Mouse (Mus musculus): ENCODE data around the gene Ano9. TPM values are rescaled to one million over a fixed set of nuclear protein-coding genes. Genes with fewer than 3 reads are reported as not detected.

Ano9 gene
- polyA plus RNA-seq, 1 experiment from 2014 or later = 0.20 TPM

GRCm38 (mm10) chr7:141055785-141056184 lies 61.8 kb downstream of the Ano9 start:
- Histone ChIP-seq H3K27ac (no peak overlapping the region), H3K9me3 (no peaks in the 10 kb centered on the region), H3K4me3 (no peak overlapping the region), H3K27me3 (ENCODE audit: insufficient read depth, poor library complexity, severe bottlenecking) (no peaks in the 10 kb centered on the region), H3K36me3 (peaks cover 22% of the 10 kb centered on the region; the same call in 1 of the 2 replicates), H3K4me1 (replicated peaks) (peaks cover 12% of the 10 kb centered on the region)
- WGBS = 83% methylated on average over 4 of the region's 4 CpGs
- no peak for DNase-seq (ENCODE audit: low spot score)

- DNase-seq (ENCODE audit: low spot score) = no peak
- Histone ChIP-seq H3K4me3 (no peak overlapping the region), H3K4me1 (replicated peaks) (peaks cover 14% of the 10 kb centered on the region), H3K9me3 (no peaks in the 10 kb centered on the region), H3K27ac (no peak overlapping the region), H3K36me3 (peaks cover 14% of the 10 kb centered on the region; the same call in 1 of the 2 replicates), H3K27me3 (ENCODE audit: insufficient read depth, poor library complexity, severe bottlenecking) (no peaks in the 10 kb centered on the region)
- 87% methylated on average over 2 of the region's 2 CpGs for WGBS
These were observed 65.2 kb downstream of the Ano9 start for GRCm38 (mm10) chr7:141052421-141052820.

GRCm38 (mm10) chr7:141052016-141052415 lies 65.6 kb downstream of the Ano9 start:
- peaks cover 10% of the 10 kb centered on the region; the same call in 1 of the 2 replicates for H3K36me3 ChIP-seq
- H3K9me3 ChIP-seq = no peaks in the 10 kb centered on the region
- H3K4me3 ChIP-seq = no peak overlapping the region
- no peaks in the 10 kb centered on the region for H3K27me3 ChIP-seq (ENCODE audit: insufficient read depth, poor library complexity, severe bottlenecking)
- no peak overlapping the region for H3K27ac ChIP-seq
- peaks cover 18% of the 10 kb centered on the region for H3K4me1 ChIP-seq (replicated peaks)
- no peak for DNase-seq (ENCODE audit: low spot score)
- WGBS = 94% methylated on average over 4 of the region's 4 CpGs

Other genes with a start within 250 kb of the Ano9 start
- gene Psmd13, start 235.8 kb downstream of the Ano9 start, polyA plus RNA-seq (2016; fragmentation: Nextera tagmentation; extraction: Ambion mirVana) = 325 and 344 TPM in 2 replicates
- gene Sirt3, start 235.5 kb downstream of the Ano9 start, polyA plus RNA-seq (2016; fragmentation: Nextera tagmentation; extraction: Ambion mirVana) = 27.3 and 28.3 TPM in 2 replicates
- gene Cox8b, start 217.4 kb downstream of the Ano9 start, polyA plus RNA-seq (2016; fragmentation: Nextera tagmentation; extraction: Ambion mirVana) = not detected in 2 replicates
- 0.21 TPM in 1 of 2 replicates, not detected in the other for gene Nlrp6, start 196.9 kb downstream of the Ano9 start, polyA plus RNA-seq (2016; fragmentation: Nextera tagmentation; extraction: Ambion mirVana)
- 16.8 and 17.0 TPM in 2 replicates for gene Pgghg, start 176.4 kb downstream of the Ano9 start, polyA plus RNA-seq (2016; fragmentation: Nextera tagmentation; extraction: Ambion mirVana)
- 1.3 and 2.7 TPM in 2 replicates for gene Ifitm5, start 167.5 kb downstream of the Ano9 start, polyA plus RNA-seq (2016; fragmentation: Nextera tagmentation; extraction: Ambion mirVana)
- 0.35 and 0.80 TPM in 2 replicates for gene Gm45717, start 161.9 kb downstream of the Ano9 start, polyA plus RNA-seq (2016; fragmentation: Nextera tagmentation; extraction: Ambion mirVana)
- gene Ifitm2, start 161.8 kb downstream of the Ano9 start, polyA plus RNA-seq (2016; fragmentation: Nextera tagmentation; extraction: Ambion mirVana) = 388 and 494 TPM in 2 replicates
- gene Ifitm1, start 150.6 kb downstream of the Ano9 start, polyA plus RNA-seq (2016; fragmentation: Nextera tagmentation; extraction: Ambion mirVana) = 5.1 and 6.9 TPM in 2 replicates
- gene Ifitm3, start 107.0 kb downstream of the Ano9 start, polyA plus RNA-seq (2016; fragmentation: Nextera tagmentation; extraction: Ambion mirVana) = 21.0 and 23.9 TPM in 2 replicates
- not detected in 2 replicates for gene Ifitm6, start 99.9 kb downstream of the Ano9 start, polyA plus RNA-seq (2016; fragmentation: Nextera tagmentation; extraction: Ambion mirVana)
- gene Gm17387, start 88.7 kb downstream of the Ano9 start, polyA plus RNA-seq (2016; fragmentation: Nextera tagmentation; extraction: Ambion mirVana) = not detected in 2 replicates
- 26.4 and 35.1 TPM in 2 replicates for gene B4galnt4, start 56.7 kb downstream of the Ano9 start, polyA plus RNA-seq (2016; fragmentation: Nextera tagmentation; extraction: Ambion mirVana)
- 5.1 and 5.2 TPM in 2 replicates for gene Pkp3, start 39.6 kb downstream of the Ano9 start, polyA plus RNA-seq (2016; fragmentation: Nextera tagmentation; extraction: Ambion mirVana)
- 1.9 and 2.7 TPM in 2 replicates for gene Sigirr, start 17.2 kb downstream of the Ano9 start, polyA plus RNA-seq (2016; fragmentation: Nextera tagmentation; extraction: Ambion mirVana)
- 80.1 and 80.2 TPM in 2 replicates for gene Ptdss2, start 4.6 kb upstream of the Ano9 start, polyA plus RNA-seq (2016; fragmentation: Nextera tagmentation; extraction: Ambion mirVana)
- 68.4 and 72.4 TPM in 2 replicates for gene Rnh1, start 55.1 kb upstream of the Ano9 start, polyA plus RNA-seq (2016; fragmentation: Nextera tagmentation; extraction: Ambion mirVana)
- 96.8 and 115 TPM in 2 replicates for gene Hras, start 76.2 kb upstream of the Ano9 start, polyA plus RNA-seq (2016; fragmentation: Nextera tagmentation; extraction: Ambion mirVana)
- 14.9 and 17.3 TPM in 2 replicates for gene Lrrc56, start 76.4 kb upstream of the Ano9 start, polyA plus RNA-seq (2016; fragmentation: Nextera tagmentation; extraction: Ambion mirVana)
- 3.9 and 4.0 TPM in 2 replicates for gene Lmntd2, start 96.3 kb upstream of the Ano9 start, polyA plus RNA-seq (2016; fragmentation: Nextera tagmentation; extraction: Ambion mirVana)
- 58.5 and 59.0 TPM in 2 replicates for gene Rassf7, start 98.1 kb upstream of the Ano9 start, polyA plus RNA-seq (2016; fragmentation: Nextera tagmentation; extraction: Ambion mirVana)
- 106 and 108 TPM in 2 replicates for gene Phrf1, start 111.0 kb upstream of the Ano9 start, polyA plus RNA-seq (2016; fragmentation: Nextera tagmentation; extraction: Ambion mirVana)
- 1.0 and 1.2 TPM in 2 replicates for gene Irf7, start 148.7 kb upstream of the Ano9 start, polyA plus RNA-seq (2016; fragmentation: Nextera tagmentation; extraction: Ambion mirVana)
- 0.32 TPM in 1 of 2 replicates, not detected in the other for gene Cdhr5, start 159.0 kb upstream of the Ano9 start, polyA plus RNA-seq (2016; fragmentation: Nextera tagmentation; extraction: Ambion mirVana)
- 8.2 and 12.3 TPM in 2 replicates for gene Sct, start 161.3 kb upstream of the Ano9 start, polyA plus RNA-seq (2016; fragmentation: Nextera tagmentation; extraction: Ambion mirVana)
- gene Drd4, start 174.2 kb upstream of the Ano9 start, polyA plus RNA-seq (2016; fragmentation: Nextera tagmentation; extraction: Ambion mirVana) = 0.34 and 0.35 TPM in 2 replicates
- 56.8 and 71.6 TPM in 2 replicates for gene Deaf1, start 209.9 kb upstream of the Ano9 start, polyA plus RNA-seq (2016; fragmentation: Nextera tagmentation; extraction: Ambion mirVana)
- gene Tmem80, start 209.9 kb upstream of the Ano9 start, polyA plus RNA-seq (2016; fragmentation: Nextera tagmentation; extraction: Ambion mirVana) = 53.7 and 57.8 TPM in 2 replicates
- 6.7 and 6.8 TPM in 2 replicates for gene Eps8l2, start 221.1 kb upstream of the Ano9 start, polyA plus RNA-seq (2016; fragmentation: Nextera tagmentation; extraction: Ambion mirVana)